Mouse (Mus musculus) embryo, embryonic 9.5 days (tissue): Measurements from ENCODE around the gene Fem1a.

Experiments
- DNase-seq: peaks from one replicate; pipeline ENCODE4 v3.0.0-alpha.2; 2017; ENCODE audit errors: extremely low spot score

Fem1a gene

GRCm38 (mm10) chr17:56278340-56278739, 21.7 kb downstream of the Fem1a start:
- DNase-seq: no peak

- no peak for DNase-seq
Observed at GRCm38 (mm10) chr17:56279481-56280155, 23.0 kb downstream of the Fem1a start.

- DNase-seq: no peak
Observed at GRCm38 (mm10) chr17:56281193-56281592, 24.6 kb downstream of the Fem1a start.

GRCm38 (mm10) chr17:56282802-56283201, 26.2 kb downstream of the Fem1a start:
- no peak for DNase-seq

- DNase-seq: no peak
Observed at GRCm38 (mm10) chr17:56283316-56283715, 26.7 kb downstream of the Fem1a start.

- no peak for DNase-seq
Observed at GRCm38 (mm10) chr17:56285995-56286394, 29.4 kb downstream of the Fem1a start.

GRCm38 (mm10) chr17:56287830-56288229, 31.2 kb downstream of the Fem1a start:
- no peak for DNase-seq

GRCm38 (mm10) chr17:56288866-56289265, 32.3 kb downstream of the Fem1a start:
- no peak for DNase-seq

- peak; percentile 79 for DNase-seq
Observed at GRCm38 (mm10) chr17:56289371-56290331, 33.0 kb downstream of the Fem1a start.

- DNase-seq: peak; percentile 97
Observed at GRCm38 (mm10) chr17:56290388-56291170, 34.0 kb downstream of the Fem1a start.

- DNase-seq: peak; percentile 93
Observed at GRCm38 (mm10) chr17:56291171-56291511, 34.5 kb downstream of the Fem1a start.

GRCm38 (mm10) chr17:56291826-56292475, 35.3 kb downstream of the Fem1a start:
- DNase-seq: no peak

GRCm38 (mm10) chr17:56292531-56293222, 36.1 kb downstream of the Fem1a start, which contains the start of gene Plin3:
TSS of gene Plin3 (minus strand) at chr17:56292873.
- DNase-seq: no peak

- DNase-seq: no peak
Observed at GRCm38 (mm10) chr17:56293291-56293690, 36.7 kb downstream of the Fem1a start.

- DNase-seq: no peak
Observed at GRCm38 (mm10) chr17:56294241-56294640, 37.6 kb downstream of the Fem1a start.

- DNase-seq: no peak
Observed at GRCm38 (mm10) chr17:56296201-56296600, 39.6 kb downstream of the Fem1a start.

- DNase-seq: no peak
Observed at GRCm38 (mm10) chr17:56298238-56298637, 41.6 kb downstream of the Fem1a start.

GRCm38 (mm10) chr17:56300186-56300585, 43.6 kb downstream of the Fem1a start, which contains the start of gene Arrdc5:
TSS of gene Arrdc5 (minus strand) at chr17:56300286.
- no peak for DNase-seq

GRCm38 (mm10) chr17:56302363-56302996, 45.9 kb downstream of the Fem1a start:
- DNase-seq: peak; percentile 77

GRCm38 (mm10) chr17:56303160-56303846, 46.7 kb downstream of the Fem1a start, which contains the start of gene Uhrf1:
TSS of gene Uhrf1 (plus strand) at chr17:56303321.
- DNase-seq: peak; percentile 92
